Mouse (Mus musculus): ENCODE results near the gene Tbr1. TPM values are rescaled to one million over a fixed set of nuclear protein-coding genes. Genes with fewer than 3 reads are reported as not detected.

Gene Tbr1
- polyA plus RNA-seq, 1 experiment = 0.03 TPM

DNA sequence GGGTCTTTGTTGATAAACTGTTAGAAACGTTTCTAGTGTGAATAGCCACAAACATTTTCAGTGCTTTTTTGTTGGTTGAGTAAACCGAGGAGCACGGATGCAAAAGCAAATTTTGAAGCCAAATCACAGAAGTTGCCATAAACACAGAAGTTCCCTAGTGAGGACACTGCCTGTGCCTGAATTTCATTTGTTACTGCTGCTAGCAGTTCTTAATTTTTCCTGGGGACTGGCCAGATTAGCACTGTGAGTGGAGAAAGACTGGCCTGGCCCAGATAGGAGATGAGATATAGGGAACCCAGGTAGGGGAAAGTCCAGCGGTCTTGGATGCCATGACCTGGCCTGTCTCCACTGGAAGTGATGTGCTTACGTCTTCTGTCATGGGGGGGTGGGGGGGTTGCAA lies 7.8 kb upstream of the Tbr1 start:
- no peaks in the 10 kb centered on the region for H3K27me3 ChIP-seq (replicated peaks; ENCODE audit: control insufficient read depth, insufficient read depth, low read length)
- H3K27ac ChIP-seq (ENCODE audit: insufficient read depth, low read depth, low read length) = no peak overlapping the region
- no peaks in the 10 kb centered on the region for H3K4me1 ChIP-seq (ENCODE audit: control insufficient read depth, insufficient read depth, low read length)
- WGBS = 81% methylated on average over 5 of the region's 5 CpGs
- TF ChIP-seq POLR2A (IDR thresholded peaks at IDR 0.05; ENCODE audit: low read depth, low read length) = no peak
- TF ChIP-seq CTCF (conservative IDR thresholded peaks at IDR 0.05; ENCODE audit: insufficient read depth, insufficient read length, low read depth, low read length) = no peak
- no peaks in the 10 kb centered on the region; the same call in 1 of the 2 replicates for H3K36me3 ChIP-seq (ENCODE audit: control insufficient read depth, insufficient read depth, low read length)
- DNase-seq = no peak
- no peak overlapping the region for H3K4me3 ChIP-seq (ENCODE audit: insufficient read depth, low read depth, low read length)

- no peak for TF ChIP-seq CTCF (conservative IDR thresholded peaks at IDR 0.05; ENCODE audit: insufficient read depth, insufficient read length, low read depth, low read length)
- Histone ChIP-seq H3K27me3 (replicated peaks; ENCODE audit: control insufficient read depth, insufficient read depth, low read length) (0 out of 2 replicates have a peak, but pooled peaks cover 2% of the 10 kb centered on the region), H3K36me3 (ENCODE audit: control insufficient read depth, insufficient read depth, low read length) (no peaks in the 10 kb centered on the region; the same call in 1 of the 2 replicates), H3K4me3 (ENCODE audit: insufficient read depth, low read depth, low read length) (no peak overlapping the region), H3K27ac (ENCODE audit: insufficient read depth, low read depth, low read length) (no peak overlapping the region), H3K4me1 (ENCODE audit: control insufficient read depth, insufficient read depth, low read length) (no peaks in the 10 kb centered on the region)
- DNase-seq = no peak
- 98% methylated on average over 1 of the region's 1 CpGs for WGBS
Measured at GRCm38 (mm10) chr2:61798048-61798447, 4.7 kb upstream of the Tbr1 start.

- H3K4me3 ChIP-seq (ENCODE audit: insufficient read depth, low read depth, low read length) = no peak overlapping the region
- WGBS = 10% methylated on average over 29 of the region's 29 CpGs
- no peaks in the 10 kb centered on the region; the same call in 1 of the 2 replicates for H3K36me3 ChIP-seq (ENCODE audit: control insufficient read depth, insufficient read depth, low read length)
- no peak overlapping the region for H3K27ac ChIP-seq (ENCODE audit: insufficient read depth, low read depth, low read length)
- H3K4me1 ChIP-seq (ENCODE audit: control insufficient read depth, insufficient read depth, low read length) = peaks cover 3% of the 10 kb centered on the region
- H3K27me3 ChIP-seq (replicated peaks; ENCODE audit: control insufficient read depth, insufficient read depth, low read length) = peaks cover 14% of the 10 kb centered on the region
- DNase-seq = no peak
- no peak for TF ChIP-seq CTCF (conservative IDR thresholded peaks at IDR 0.05; ENCODE audit: insufficient read depth, insufficient read length, low read depth, low read length)
- TF ChIP-seq POLR2A (IDR thresholded peaks at IDR 0.05; ENCODE audit: low read depth, low read length) = no peak
Measured at GRCm38 (mm10) chr2:61803443-61804367, 975 bp downstream of the Tbr1 start.

- no peak for TF ChIP-seq CTCF (conservative IDR thresholded peaks at IDR 0.05; ENCODE audit: insufficient read depth, insufficient read length, low read depth, low read length)
- no peak for TF ChIP-seq POLR2A (IDR thresholded peaks at IDR 0.05; ENCODE audit: low read depth, low read length)
- H3K4me3 ChIP-seq (ENCODE audit: insufficient read depth, low read depth, low read length) = no peak overlapping the region
- 4% methylated on average over 10 of the region's 10 CpGs for WGBS
- peaks cover 3% of the 10 kb centered on the region for H3K4me1 ChIP-seq (ENCODE audit: control insufficient read depth, insufficient read depth, low read length)
- no peak for DNase-seq
- no peak overlapping the region for H3K27ac ChIP-seq (ENCODE audit: insufficient read depth, low read depth, low read length)
- H3K36me3 ChIP-seq (ENCODE audit: control insufficient read depth, insufficient read depth, low read length) = no peaks in the 10 kb centered on the region; the same call in 1 of the 2 replicates
- peaks cover 14% of the 10 kb centered on the region for H3K27me3 ChIP-seq (replicated peaks; ENCODE audit: control insufficient read depth, insufficient read depth, low read length)
Measured at GRCm38 (mm10) chr2:61804382-61804840, 1.7 kb downstream of the Tbr1 start.

- Histone ChIP-seq H3K27ac (ENCODE audit: insufficient read depth, low read depth, low read length) (no peak overlapping the region), H3K4me3 (ENCODE audit: insufficient read depth, low read depth, low read length) (no peak overlapping the region), H3K27me3 (replicated peaks; ENCODE audit: control insufficient read depth, insufficient read depth, low read length) (peaks cover 14% of the 10 kb centered on the region), H3K4me1 (ENCODE audit: control insufficient read depth, insufficient read depth, low read length) (peaks cover 3% of the 10 kb centered on the region), H3K36me3 (ENCODE audit: control insufficient read depth, insufficient read depth, low read length) (no peaks in the 10 kb centered on the region; the same call in 1 of the 2 replicates)
- WGBS = 4% methylated on average over 39 of the region's 39 CpGs
- TF ChIP-seq POLR2A (IDR thresholded peaks at IDR 0.05; ENCODE audit: low read depth, low read length) = no peak
- no peak for TF ChIP-seq CTCF (conservative IDR thresholded peaks at IDR 0.05; ENCODE audit: insufficient read depth, insufficient read length, low read depth, low read length)
- no peak for DNase-seq
Measured at GRCm38 (mm10) chr2:61804841-61805540, 2.3 kb downstream of the Tbr1 start.

DNA sequence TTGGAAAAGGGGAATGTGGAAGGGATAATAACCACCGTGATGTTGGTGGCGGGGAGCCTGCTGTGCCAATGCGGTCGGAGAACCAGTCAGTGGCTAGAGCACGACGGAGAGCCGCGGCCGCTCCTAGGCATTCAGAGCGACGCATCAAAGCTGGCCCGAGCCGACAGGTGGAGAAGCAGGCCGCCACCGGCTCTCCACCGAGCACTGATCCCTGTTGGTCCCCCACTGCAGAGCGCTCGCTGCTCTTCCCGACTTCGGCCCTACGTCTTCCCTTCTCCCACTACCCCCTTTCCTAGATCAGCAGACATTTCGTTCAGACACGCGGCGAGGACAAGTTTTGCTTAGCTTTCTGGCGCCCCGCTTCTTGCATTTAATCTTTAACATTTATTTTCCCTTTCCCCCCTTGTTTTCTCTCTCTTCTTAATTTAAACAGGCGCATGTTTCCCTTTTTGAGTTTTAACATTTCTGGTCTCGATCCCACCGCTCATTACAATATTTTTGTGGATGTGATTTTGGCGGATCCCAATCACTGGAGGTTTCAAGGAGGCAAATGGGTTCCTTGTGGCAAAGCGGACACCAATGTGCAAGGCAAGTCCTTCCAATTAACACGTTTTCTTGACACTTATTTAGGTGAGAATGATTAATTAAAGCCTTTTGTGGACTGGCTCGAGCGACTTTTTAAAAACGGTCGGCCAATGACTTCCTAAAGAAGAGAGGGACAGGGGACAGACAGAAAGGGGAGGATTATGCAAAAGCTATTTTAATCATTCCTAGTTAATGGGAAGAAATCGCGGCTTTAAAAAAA lies 3.0 kb downstream of the Tbr1 start:
- peak; percentile 10 for DNase-seq
- Histone ChIP-seq H3K4me1 (ENCODE audit: control insufficient read depth, insufficient read depth, low read length) (peaks cover 3% of the 10 kb centered on the region), H3K27ac (ENCODE audit: insufficient read depth, low read depth, low read length) (no peak overlapping the region), H3K4me3 (ENCODE audit: insufficient read depth, low read depth, low read length) (no peak overlapping the region), H3K36me3 (ENCODE audit: control insufficient read depth, insufficient read depth, low read length) (no peaks in the 10 kb centered on the region), H3K27me3 (replicated peaks; ENCODE audit: control insufficient read depth, insufficient read depth, low read length) (peaks cover 16% of the 10 kb centered on the region)
- 4% methylated on average over 39 of the region's 39 CpGs for WGBS
- no peak for TF ChIP-seq CTCF (conservative IDR thresholded peaks at IDR 0.05; ENCODE audit: insufficient read depth, insufficient read length, low read depth, low read length)
- no peak for TF ChIP-seq POLR2A (IDR thresholded peaks at IDR 0.05; ENCODE audit: low read depth, low read length)
